Mouse (Mus musculus) ovary, postnatal 14 days (tissue): ENCODE measurements at regions not wholly inside any gene's neighbourhood (a gene's known extent, or its start where the extent isn't known, plus 50 kb on each side); places are given as distances from the start of the nearest gene placed in this dataset.

Experiments
- DNase-seq: peaks from one replicate; pipeline ENCODE4 v3.0.0; 2022; ENCODE audit warnings: low spot score

- DNase-seq: no peak
Measured at GRCm38 (mm10) chr13:107878980-107879379, 165.3 kb upstream of the Smim15 start.

GRCm38 (mm10) chr13:107873244-107873667 is 171.0 kb upstream of the Smim15 start:
- DNase-seq: no peak

- no peak for DNase-seq
Measured at GRCm38 (mm10) chr13:107872574-107872973, 171.7 kb upstream of the Smim15 start.

- DNase-seq: no peak
Measured at GRCm38 (mm10) chr13:107872137-107872536, 172.1 kb upstream of the Smim15 start.

- DNase-seq: no peak
Measured at GRCm38 (mm10) chr13:107868906-107869305, 175.3 kb upstream of the Smim15 start.

GRCm38 (mm10) chr13:107866825-107867224 is 177.4 kb upstream of the Smim15 start:
- no peak for DNase-seq

- DNase-seq: no peak
Measured at GRCm38 (mm10) chr13:107862793-107863654, 181.2 kb upstream of the Smim15 start.

GRCm38 (mm10) chr13:107861384-107862134 is 182.7 kb upstream of the Smim15 start:
- no peak for DNase-seq

- DNase-seq: no peak
Measured at GRCm38 (mm10) chr13:107857043-107857755, 187.0 kb upstream of the Smim15 start.

- DNase-seq: no peak
Measured at GRCm38 (mm10) chr13:107850907-107851560, 193.2 kb upstream of the Smim15 start.

GRCm38 (mm10) chr13:107848871-107849270 is 195.4 kb upstream of the Smim15 start:
- no peak for DNase-seq

GRCm38 (mm10) chr13:107847179-107848012 is 196.8 kb upstream of the Smim15 start:
- no peak for DNase-seq

- DNase-seq: no peak
Measured at GRCm38 (mm10) chr13:107846621-107847178, 197.5 kb upstream of the Smim15 start.

- no peak for DNase-seq
Measured at GRCm38 (mm10) chr13:107845838-107846237, 198.4 kb upstream of the Smim15 start.

GRCm38 (mm10) chr13:107844085-107844484 is 200.2 kb upstream of the Smim15 start:
- no peak for DNase-seq

- no peak for DNase-seq
Measured at GRCm38 (mm10) chr13:107838126-107838715, 206.0 kb upstream of the Smim15 start.

- no peak for DNase-seq
Measured at GRCm38 (mm10) chr13:107837206-107837952, 206.9 kb upstream of the Smim15 start.

- DNase-seq: no peak
Measured at GRCm38 (mm10) chr13:107835756-107836385, 208.4 kb upstream of the Smim15 start.

GRCm38 (mm10) chr13:107831997-107832396 is 212.2 kb upstream of the Smim15 start:
- DNase-seq: no peak
